Mouse (Mus musculus) MEL (cell line): ENCODE data around the gene Necab3. TPM values are rescaled to one million over a fixed set of nuclear protein-coding genes. Genes with fewer than 3 reads are reported as not detected.

Source experiments
- DNase-seq: peaks from one replicate; pipeline ENCODE4 v3.0.0; 2011; ENCODE audit warnings: low read depth, low spot score
- H3K27ac ChIP-seq: 2 replicates; pipeline ENCODE4 v1.5.1; 2012; ENCODE audit warnings: low read depth, mild to moderate bottlenecking, control low read depth, low read length, moderate library complexity; ENCODE audit not compliant: control insufficient read depth
- H3K27me3 ChIP-seq, 2 experiments: fragments of 150-350 bp in 1 of 2; sonication (generic) in 1 of 2; 2 replicates each; pipeline ENCODE4 v1.6.1; 2012; ENCODE audit warnings: low read length in 2 of 2, mild to moderate bottlenecking in 2 of 2, improper control_type of control experiment in 1 of 2, moderate library complexity in 1 of 2; ENCODE audit not compliant: insufficient read depth in 2 of 2, control insufficient read depth in 1 of 2
- H3K36me3 ChIP-seq, 2 experiments: 2 replicates each; pipeline ENCODE4 v1.6.1; 2012 to 2014; ENCODE audit warnings: low read length in 2 of 2, improper control_type of control experiment in 1 of 2, inconsistent platforms in 1 of 2, mild to moderate bottlenecking in 1 of 2; ENCODE audit not compliant: insufficient read depth in 2 of 2, control insufficient read depth in 1 of 2
- H3K4me1 ChIP-seq, 2 experiments: fragments of 150-350 bp in 1 of 2; sonication (generic) in 1 of 2; 2 replicates each; pipeline ENCODE4 v1.6.1; 2012; ENCODE audit warnings: low read length in 2 of 2, improper control_type of control experiment in 1 of 2, mild to moderate bottlenecking in 1 of 2; ENCODE audit not compliant: insufficient read depth in 2 of 2, control insufficient read depth in 1 of 2
- H3K4me3 ChIP-seq, 2 experiments: fragments of 150-350 bp in 1 of 2; sonication (generic) in 1 of 2; 2 replicates each; pipeline ENCODE4 v1.5.1; 2012; ENCODE audit warnings: low read depth in 2 of 2, low read length in 2 of 2, mild to moderate bottlenecking in 2 of 2, moderate library complexity in 2 of 2, control low read depth in 1 of 2, improper control_type of control experiment in 1 of 2; ENCODE audit not compliant: control insufficient read depth in 1 of 2, insufficient read depth in 1 of 2
- H3K79me2 ChIP-seq: 2 replicates; pipeline ENCODE4 v1.6.1; 2012; ENCODE audit warnings: mild to moderate bottlenecking, low read length, moderate library complexity; ENCODE audit not compliant: control insufficient read depth, poor library complexity, insufficient read depth
- H3K9ac ChIP-seq: 2 replicates; pipeline ENCODE4 v1.6.1; 2012; ENCODE audit warnings: low read depth, mild to moderate bottlenecking, control low read depth, low read length, moderate library complexity; ENCODE audit not compliant: control insufficient read depth, poor library complexity, severe bottlenecking
- H3K9me3 ChIP-seq: fragments of 150-350 bp; sonication (generic); replicated peaks from 2 replicates; pipeline ENCODE4 v1.6.1; 2012; ENCODE audit warnings: mild to moderate bottlenecking, low read length, improper control_type of control experiment, moderate library complexity; ENCODE audit not compliant: insufficient read depth
- BHLHE40 ChIP-seq: IDR thresholded peaks from 2 replicates; pipeline ENCODE4 v1.6.1; 2012; ENCODE audit warnings: low read depth, mild to moderate bottlenecking, inconsistent platforms, low read length, improper control_type of control experiment, borderline replicate concordance
- CTCF ChIP-seq, 3 experiments: IDR thresholded peaks in 2 of 3; conservative IDR thresholded peaks in 1 of 3; 2 replicates each; pipeline ENCODE4 v1.5.1; 2011 to 2012; ENCODE audit warnings: low read length in 3 of 3, low read depth in 2 of 3, mild to moderate bottlenecking in 2 of 3, improper control_type of control experiment in 1 of 3, inconsistent platforms in 1 of 3, mixed read lengths in 1 of 3, moderate library complexity in 1 of 3; ENCODE audit not compliant: control insufficient read depth in 1 of 3, insufficient read depth in 1 of 3, poor library complexity in 1 of 3, severe bottlenecking in 1 of 3
- GABPA ChIP-seq: IDR thresholded peaks from 2 replicates; pipeline ENCODE4 v1.6.1; 2012; ENCODE audit warnings: low read depth, mild to moderate bottlenecking, inconsistent platforms, low read length, improper control_type of control experiment, moderate library complexity
- JUND ChIP-seq: IDR thresholded peaks from 2 replicates; pipeline ENCODE4 v1.6.1; 2011; ENCODE audit warnings: low read depth, mild to moderate bottlenecking, improper control_type of control experiment, low read length
- KAT2A ChIP-seq: conservative IDR thresholded peaks from 2 replicates; pipeline ENCODE4 v1.6.1; 2012; ENCODE audit warnings: low read depth, low read length, improper control_type of control experiment, inconsistent platforms
- MAX ChIP-seq: IDR thresholded peaks from 2 replicates; pipeline ENCODE4 v1.6.1; 2011; ENCODE audit warnings: low read length, improper control_type of control experiment
- MAZ ChIP-seq: IDR thresholded peaks from 2 replicates; pipeline ENCODE4 v1.6.1; 2012; ENCODE audit warnings: low read depth, mild to moderate bottlenecking, inconsistent platforms, low read length, improper control_type of control experiment
- MEF2A ChIP-seq: IDR thresholded peaks from 2 replicates; pipeline ENCODE4 v1.6.1; 2014; ENCODE audit warnings: low read depth, mild to moderate bottlenecking, inconsistent platforms, low read length, improper control_type of control experiment; ENCODE audit not compliant: poor library complexity, insufficient replicate concordance, severe bottlenecking; ENCODE audit errors: extremely low read depth
- MYB ChIP-seq: IDR thresholded peaks from 2 replicates; pipeline ENCODE4 v1.6.1; 2011; ENCODE audit warnings: mild to moderate bottlenecking, low read depth, low read length, improper control_type of control experiment
- NELFE ChIP-seq: IDR thresholded peaks from 2 replicates; pipeline ENCODE4 v1.6.1; 2011; ENCODE audit warnings: low read depth, low read length, improper control_type of control experiment
- POLR2AphosphoS2 ChIP-seq: IDR thresholded peaks from 2 replicates; pipeline ENCODE4 v1.6.1; 2011; ENCODE audit warnings: low read length, improper control_type of control experiment
- RCOR1 ChIP-seq: IDR thresholded peaks from 2 replicates; pipeline ENCODE4 v1.6.1; 2012; ENCODE audit warnings: low read depth, mild to moderate bottlenecking, inconsistent platforms, low read length, improper control_type of control experiment
- TAL1 ChIP-seq: IDR thresholded peaks from 2 replicates; pipeline ENCODE4 v1.6.1; 2012; ENCODE audit warnings: mild to moderate bottlenecking, inconsistent platforms, low read length, moderate library complexity, mixed read lengths
- ZC3H11A ChIP-seq: IDR thresholded peaks from 2 replicates; pipeline ENCODE4 v1.6.1; 2012; ENCODE audit warnings: low read depth, mild to moderate bottlenecking, inconsistent platforms, low read length, improper control_type of control experiment
- ZNF384 ChIP-seq: IDR thresholded peaks from 2 replicates; pipeline ENCODE4 v1.6.1; 2012; ENCODE audit warnings: low read depth, mild to moderate bottlenecking, inconsistent platforms, low read length, improper control_type of control experiment
- polyA plus RNA-seq, 2 experiments: library from polyadenylated mRNA; stranded (reverse) in 1 of 2; unstranded in 1 of 2; fragments of >175 nt in 1 of 2; fragments of >200 nt in 1 of 2; gene quantifications; 2 replicates each; pipeline versions ENCODE4 v1.2.1 to v1.2.4; 2012; ENCODE audit warnings: low replicate concordance in 2 of 2, low read depth in 1 of 2; ENCODE audit not compliant: insufficient read length in 2 of 2, insufficient read depth in 1 of 2, missing spikeins in 1 of 2
- total RNA-seq: library from RNA; depleted of rRNA; stranded (reverse); fragments of 300-350 nt; gene quantifications from 2 replicates; pipeline ENCODE4 v1.2.3, GENCODE M21; 2012

The Necab3 gene
- total and polyA plus RNA-seq, 3 experiments = 4.0 to 12.1 TPM; not detected in 1

- Histone ChIP-seq H3K4me3 (no peak overlapping the region), H3K27me3 (no peaks in the 10 kb centered on the region), H3K27ac (no peak overlapping the region), H3K36me3 (peaks cover 13 to 15% of the 10 kb centered on the region in 2 experiments), H3K4me1 (peaks cover 6 to 10% of the 10 kb centered on the region in 2 experiments; a peak in 3 of 4 replicates), H3K79me2 (no peaks in the 10 kb centered on the region)
- DNase-seq = no peak
- TF ChIP-seq MAX (no peak), MYB (no peak), MAZ (no peak), POLR2AphosphoS2 (no peak; the same call in 1 of the 2 replicates), GABPA (no peak)
- TF ChIP-seq, all 39 proteins: peak for 0
- H3K9me3 ChIP-seq = no peaks in the 10 kb centered on the region
- H3K9ac ChIP-seq = no peak overlapping the region
These were observed 20.4 kb downstream of the Necab3 start for GRCm38 (mm10) chr2:154538310-154538709.

DNA sequence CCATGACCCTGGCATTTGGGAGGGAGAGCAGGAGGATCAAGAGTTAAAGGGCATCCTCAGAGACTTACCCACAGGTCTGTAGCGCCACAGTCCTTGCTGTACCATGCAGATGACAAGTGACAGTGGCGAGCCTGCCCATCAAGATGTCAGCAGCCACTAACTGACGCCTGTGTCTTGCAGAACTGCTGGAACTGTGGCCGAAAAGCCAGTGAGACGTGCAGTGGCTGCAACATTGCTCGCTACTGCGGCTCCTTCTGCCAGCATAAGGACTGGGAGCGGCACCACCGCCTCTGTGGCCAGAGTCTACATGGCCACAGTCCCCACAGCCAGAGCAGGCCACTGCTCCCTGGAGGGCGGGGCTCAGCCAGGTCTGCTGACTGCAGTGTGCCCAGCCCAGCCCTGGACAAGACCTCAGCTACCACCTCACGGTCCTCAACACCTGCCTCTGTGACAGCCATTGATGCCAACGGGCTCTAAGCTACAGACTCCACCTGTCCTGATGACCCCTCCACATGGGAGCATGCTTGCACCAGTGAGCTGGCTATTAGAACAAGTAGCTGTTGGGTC, 23.9 kb downstream of the Necab3 start:
- H3K36me3 ChIP-seq = peaks cover 24 to 26% of the 10 kb centered on the region in 2 experiments
- no peaks in the 10 kb centered on the region for H3K9me3 ChIP-seq
- H3K9ac ChIP-seq = no peak overlapping the region
- TF ChIP-seq RCOR1 (no peak), GABPA (no peak), ZNF384 (no peak), BHLHE40 (no peak), POLR2AphosphoS2 (no peak), JUND (no peak), TAL1 (no peak), ZC3H11A (no peak), KAT2A (no peak), NELFE (no peak), CTCF (IDR thresholded peaks at IDR 0.05 in 2 of 3, conservative IDR thresholded peaks at IDR 0.05 in 1 of 3; ENCODE audit: control insufficient read depth in 1 of 3, insufficient read depth in 1 of 3, low read depth in 2 of 3, low read length in 3 of 3, poor library complexity in 1 of 3, severe bottlenecking in 1 of 3) (no peak), MEF2A (no peak)
- H3K4me1 ChIP-seq = peaks cover 14% of the 10 kb centered on the region in 2 experiments; a peak in 3 of 4 replicates
- no peaks in the 10 kb centered on the region for H3K27me3 ChIP-seq
- no peak overlapping the region for H3K4me3 ChIP-seq
- H3K79me2 ChIP-seq = no peaks in the 10 kb centered on the region
- DNase-seq = no peak
- no peak overlapping the region for H3K27ac ChIP-seq
